Mouse (Mus musculus) G1E (cell line): ENCODE results near the gene C530008M17Rik. TPM values are rescaled to one million over a fixed set of nuclear protein-coding genes. Genes with fewer than 3 reads are reported as not detected.

Source experiments
- ATAC-seq: 2 replicates; pipeline ENCODE4 v1.8.0; 2016; ENCODE audit warnings: mild to moderate bottlenecking; ENCODE audit not compliant: insufficient number of reproducible peaks, poor library complexity, low FRiP score, severe bottlenecking; ENCODE audit errors: extremely low read depth
- DNase-seq: peaks from one replicate; pipeline ENCODE4 v3.0.0; 2012; ENCODE audit warnings: low spot score
- H3K27me3 ChIP-seq: 2 replicates; pipeline ENCODE4 v1.6.1; 2012; ENCODE audit warnings: mild to moderate bottlenecking, low read length, inconsistent platforms; ENCODE audit not compliant: insufficient read depth
- H3K36me3 ChIP-seq: replicated peaks from 2 replicates; pipeline ENCODE3; 2012; ENCODE audit warnings: mild to moderate bottlenecking, inconsistent platforms
- H3K4me1 ChIP-seq: 2 replicates; pipeline ENCODE4 v1.6.1; 2012; ENCODE audit warnings: low read depth, low read length, inconsistent platforms, mixed read lengths; ENCODE audit not compliant: insufficient read depth
- H3K4me3 ChIP-seq: 2 replicates; pipeline ENCODE4 v1.5.1; 2012; ENCODE audit warnings: low read depth, mild to moderate bottlenecking, inconsistent platforms, low read length, moderate library complexity, mixed read lengths
- H3K9me3 ChIP-seq: replicated peaks from 2 replicates; pipeline ENCODE4 v1.6.1; 2012; ENCODE audit warnings: inconsistent platforms
- CTCF ChIP-seq: IDR thresholded peaks from 2 replicates; pipeline ENCODE4 v1.5.1; 2012; ENCODE audit warnings: low read depth, low read length, inconsistent platforms, mixed read lengths
- GATA1 ChIP-seq: IDR thresholded peaks from 2 replicates; pipeline ENCODE4 v1.6.1; 2012; ENCODE audit warnings: borderline replicate concordance, low read length, inconsistent platforms, mixed read lengths
- GATA2 ChIP-seq: IDR thresholded peaks from 2 replicates; pipeline ENCODE4 v1.6.1; 2012; ENCODE audit warnings: low read depth, low read length, inconsistent platforms, borderline replicate concordance
- POLR2AphosphoS5 ChIP-seq: IDR thresholded peaks from 2 replicates; pipeline ENCODE4 v1.6.1; 2012; ENCODE audit warnings: low read depth, low read length, inconsistent platforms; ENCODE audit not compliant: insufficient replicate concordance
- TAL1 ChIP-seq: conservative IDR thresholded peaks from 2 replicates; pipeline ENCODE4 v1.6.1; 2012; ENCODE audit warnings: low read depth, low read length, inconsistent platforms, mixed read lengths
- polyA plus RNA-seq: library from polyadenylated mRNA; stranded (reverse); fragments of >175 nt; gene quantifications from 2 replicates; pipeline ENCODE4 v1.2.3, GENCODE M21; 2012
- total RNA-seq, 2 experiments: library from RNA; stranded (forward) in 1 of 2; stranded (reverse) in 1 of 2; fragments of 200-1000 nt in 1 of 2; fragments of >200 nt in 1 of 2; fragmentation: Nextera tagmentation in 1 of 2; gene quantifications; 2 replicates each; pipeline ENCODE4 v1.2.3; 2014 to 2017

Gene C530008M17Rik
- total and polyA plus RNA-seq, 3 experiments, result 7.3 to 41.5 (median 25.1) TPM

DNA sequence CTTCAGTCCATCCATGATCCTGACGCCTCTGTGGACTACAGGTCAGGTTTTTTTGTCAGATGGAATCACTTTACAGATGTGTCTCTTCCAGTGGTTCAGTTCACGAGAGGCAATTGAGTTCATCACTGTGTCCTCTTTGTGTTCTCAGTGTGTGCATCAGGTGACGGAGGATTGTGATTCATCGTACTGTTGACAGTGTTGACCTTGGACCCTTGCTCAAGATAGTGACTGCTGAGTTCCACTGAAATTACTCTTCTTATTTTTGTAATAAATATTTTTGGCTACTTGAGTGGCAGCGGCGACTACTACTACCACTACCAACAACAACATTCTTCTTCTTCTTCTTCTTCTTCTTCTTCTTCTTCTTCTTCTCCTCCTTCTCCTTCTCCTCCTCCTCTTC lies 85.2 kb downstream of the C530008M17Rik start:
- Histone ChIP-seq H3K27me3 (no peaks in the 10 kb centered on the region), H3K4me3 (no peak overlapping the region), H3K4me1 (peaks cover 9% of the 10 kb centered on the region; the same call in 1 of the 2 replicates), H3K9me3 (no peaks in the 10 kb centered on the region), H3K36me3 (peaks cover 68% of the 10 kb centered on the region)
- DNase-seq (no peak), ATAC-seq (no peak)
- TF ChIP-seq GATA1 (no peak), CTCF (no peak), GATA2 (no peak), TAL1 (no peak), POLR2AphosphoS5 (no peak)

DNA sequence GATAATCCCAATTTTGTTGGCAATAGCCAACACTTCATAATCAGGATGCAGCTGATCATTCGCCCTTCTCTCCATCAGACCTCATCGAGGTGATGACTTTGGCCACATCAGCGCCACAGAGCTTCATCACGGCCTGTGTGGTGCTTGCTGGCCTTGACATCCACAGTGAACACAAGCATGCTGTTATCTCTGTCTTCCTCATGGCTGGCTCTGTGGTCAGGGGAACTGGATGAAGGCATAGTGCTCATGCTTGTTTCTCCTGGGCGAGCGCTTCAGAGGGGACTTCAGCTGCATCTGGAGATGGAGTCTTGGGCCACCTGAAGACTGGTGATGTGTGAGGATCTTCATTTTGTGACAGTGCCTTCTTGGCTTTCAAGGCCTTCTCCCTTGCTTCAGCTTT lies 85.8 kb downstream of the C530008M17Rik start:
- peaks cover 9% of the 10 kb centered on the region; the same call in 1 of the 2 replicates for H3K4me1 ChIP-seq
- TF ChIP-seq CTCF, result no peak
- no peak for TF ChIP-seq POLR2AphosphoS5
- TF ChIP-seq TAL1, result no peak
- TF ChIP-seq GATA1, result no peak
- no peak for TF ChIP-seq GATA2
- no peak for ATAC-seq
- no peaks in the 10 kb centered on the region for H3K9me3 ChIP-seq
- H3K36me3 ChIP-seq, result peaks cover 70% of the 10 kb centered on the region
- no peak for DNase-seq
- no peaks in the 10 kb centered on the region for H3K27me3 ChIP-seq
- no peak overlapping the region for H3K4me3 ChIP-seq

DNA sequence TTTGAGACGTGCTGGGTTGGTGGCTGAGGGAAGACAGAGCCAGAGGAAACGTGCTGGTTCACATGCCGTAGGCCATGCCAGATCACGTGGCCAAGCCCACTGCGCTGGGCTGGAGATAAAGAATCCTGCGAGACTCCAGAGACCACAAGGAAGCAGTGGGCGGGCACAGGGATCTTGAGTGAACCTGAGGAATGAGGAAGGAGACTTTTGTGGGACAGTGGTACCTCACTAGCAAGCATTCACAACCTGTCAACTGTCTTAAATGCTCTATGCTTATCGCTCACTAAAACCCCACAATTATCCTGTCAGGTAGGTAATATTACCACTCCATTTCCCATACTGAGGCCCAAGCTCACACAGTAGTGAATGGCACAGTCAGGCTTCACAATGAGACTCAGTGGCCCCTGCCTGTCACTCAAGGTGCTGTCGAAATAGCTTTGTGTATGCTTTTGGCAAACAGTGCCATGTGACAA lies 88.5 kb downstream of the C530008M17Rik start:
- TF ChIP-seq GATA2 (no peak), CTCF (no peak), TAL1 (no peak), POLR2AphosphoS5 (no peak), GATA1 (no peak)
- Histone ChIP-seq H3K9me3 (no peaks in the 10 kb centered on the region), H3K4me3 (no peak overlapping the region), H3K36me3 (peaks cover 54% of the 10 kb centered on the region), H3K4me1 (peaks cover 9% of the 10 kb centered on the region; the same call in 1 of the 2 replicates), H3K27me3 (no peaks in the 10 kb centered on the region)
- DNase-seq, result no peak
- ATAC-seq, result no peak

DNA sequence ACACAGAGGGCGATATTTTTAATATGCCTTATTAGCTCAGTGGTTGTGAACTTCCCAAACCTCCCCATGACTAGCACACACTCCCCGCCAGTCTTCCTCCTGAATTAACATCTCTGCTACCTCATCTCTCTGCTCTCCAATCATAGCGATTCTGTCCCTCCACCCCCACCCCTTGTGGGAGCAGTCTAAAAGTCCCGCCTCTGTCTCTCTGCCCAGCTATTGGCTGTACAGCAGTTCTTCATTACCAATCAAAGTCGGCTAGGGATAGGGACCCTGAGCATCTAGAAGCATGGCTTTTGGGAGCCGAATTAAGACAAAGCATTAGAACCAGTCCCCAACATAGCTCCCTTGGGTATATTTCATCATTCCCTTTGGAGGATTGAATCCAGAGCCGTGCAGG lies 91.5 kb downstream of the C530008M17Rik start:
- Histone ChIP-seq H3K9me3 (no peaks in the 10 kb centered on the region), H3K27me3 (no peaks in the 10 kb centered on the region), H3K36me3 (peaks cover 47% of the 10 kb centered on the region), H3K4me3 (no peak overlapping the region), H3K4me1 (peaks cover 6% of the 10 kb centered on the region; the same call in 1 of the 2 replicates)
- DNase-seq (no peak), ATAC-seq (no peak)
- TF ChIP-seq TAL1 (no peak), GATA2 (no peak), CTCF (no peak), POLR2AphosphoS5 (no peak), GATA1 (no peak)

DNA sequence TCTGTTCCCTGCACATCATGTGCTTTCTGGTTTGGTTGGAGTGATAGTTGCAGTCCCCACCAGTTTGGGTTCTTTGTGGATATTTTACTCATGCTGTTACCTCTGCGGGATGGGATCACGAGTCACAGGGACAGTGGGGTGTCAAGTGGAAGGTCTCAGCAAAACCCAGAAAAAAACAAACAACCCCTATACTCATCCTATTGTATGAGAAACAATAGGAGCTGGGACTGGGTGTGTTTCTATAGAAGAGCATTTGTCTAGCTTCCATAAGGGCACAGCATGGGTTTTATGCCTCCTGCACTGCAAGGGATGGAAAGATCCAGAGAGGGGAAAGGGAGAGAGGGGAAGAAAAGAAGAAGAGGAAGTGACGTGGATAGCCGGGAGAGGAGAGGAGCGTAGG lies 96.0 kb downstream of the C530008M17Rik start:
- ATAC-seq (no peak), DNase-seq (no peak)
- Histone ChIP-seq H3K9me3 (no peaks in the 10 kb centered on the region), H3K4me1 (no peaks in the 10 kb centered on the region), H3K4me3 (no peak overlapping the region), H3K36me3 (peaks cover 26% of the 10 kb centered on the region), H3K27me3 (no peaks in the 10 kb centered on the region)
- TF ChIP-seq GATA2, result no peak
- TF ChIP-seq TAL1, result no peak
- no peak for TF ChIP-seq POLR2AphosphoS5
- no peak for TF ChIP-seq CTCF
- no peak for TF ChIP-seq GATA1

DNA sequence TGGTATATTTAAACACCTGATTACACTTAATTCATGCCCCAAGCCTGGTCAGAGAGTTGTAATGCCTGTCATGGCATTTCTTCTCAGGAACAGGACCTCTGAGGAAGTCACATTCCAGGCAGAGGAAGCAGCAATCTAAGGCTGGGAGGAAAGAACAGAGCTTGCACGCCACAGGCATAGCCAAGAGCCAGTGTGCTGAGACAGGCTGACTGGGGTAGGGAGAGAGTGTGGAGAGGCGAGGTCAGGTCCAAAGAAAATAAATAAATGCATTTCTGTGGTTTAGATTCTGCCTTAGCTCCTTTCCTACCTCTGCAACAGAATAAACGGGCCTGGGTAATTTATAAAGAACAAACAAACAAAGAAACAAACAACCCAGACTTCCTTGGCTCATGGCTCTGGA lies 104.0 kb downstream of the C530008M17Rik start:
- DNase-seq (no peak), ATAC-seq (no peak)
- no peak for TF ChIP-seq GATA2
- TF ChIP-seq CTCF, result no peak
- no peak for TF ChIP-seq GATA1
- TF ChIP-seq TAL1, result no peak
- TF ChIP-seq POLR2AphosphoS5, result no peak
- Histone ChIP-seq H3K9me3 (no peaks in the 10 kb centered on the region), H3K27me3 (no peaks in the 10 kb centered on the region), H3K36me3 (peaks cover 61% of the 10 kb centered on the region), H3K4me1 (no peaks in the 10 kb centered on the region), H3K4me3 (no peak overlapping the region)
